Mouse (Mus musculus) hematopoietic stem cell, adult 5-6 weeks (primary cell): ENCODE measurements around the gene C2cd2. TPM values are rescaled to one million over a fixed set of nuclear protein-coding genes. Genes with fewer than 3 reads are reported as not detected.

Source experiments
- ATAC-seq, 2 experiments: fragments of 125-278 bp in 1 of 2; replicated peaks in 1 of 2; 2 replicates each; pipeline ENCODE4 v1.8.0; 2016 to 2017; ENCODE audit warnings: inconsistent platforms in 2 of 2, mild to moderate bottlenecking in 2 of 2, moderate number of reproducible peaks in 2 of 2, low read depth in 1 of 2, moderate TSS enrichment in 1 of 2; ENCODE audit not compliant: low FRiP score in 2 of 2, poor library complexity in 2 of 2, severe bottlenecking in 2 of 2, insufficient read depth in 1 of 2, low TSS enrichment in 1 of 2
- total RNA-seq: library from RNA; stranded (forward); fragments of 172-1452, 232-1000 nt; gene quantifications from 2 replicates; pipeline ENCODE4 v1.2.3, GENCODE M21; 2017

Gene C2cd2
- total RNA-seq, 1 experiment from 2014 or later = 14.0 TPM

GRCm38 (mm10) chr16:97856050-97856449 lies 106.3 kb downstream of the C2cd2 start:
- no peak for ATAC-seq

GRCm38 (mm10) chr16:97851741-97852319 lies 110.6 kb downstream of the C2cd2 start, which contains the start of gene Prdm15:
Prdm15 (minus strand) TSS chr16:97851850.
- peak; percentile 61 to 63; a peak in 3 of 4 replicates for ATAC-seq

- peak; percentile 74 to 76 for ATAC-seq
These were observed 111.2 kb downstream of the C2cd2 start for GRCm38 (mm10) chr16:97851061-97851740.

- peak; percentile 21 to 35; a peak in 3 of 4 replicates for ATAC-seq
These were observed 111.7 kb downstream of the C2cd2 start for GRCm38 (mm10) chr16:97850667-97851060.

- no peak for ATAC-seq
These were observed 113.6 kb downstream of the C2cd2 start for GRCm38 (mm10) chr16:97848832-97849231.

- no peak for ATAC-seq
These were observed 117.1 kb downstream of the C2cd2 start for GRCm38 (mm10) chr16:97844967-97845937.

GRCm38 (mm10) chr16:97832154-97832553 lies 130.2 kb downstream of the C2cd2 start:
- no peak for ATAC-seq

GRCm38 (mm10) chr16:97828207-97828606 lies 134.2 kb downstream of the C2cd2 start:
- ATAC-seq = no peak

GRCm38 (mm10) chr16:97823311-97824007 lies 138.9 kb downstream of the C2cd2 start:
- ATAC-seq = no peak

- no peak for ATAC-seq
These were observed 142.9 kb downstream of the C2cd2 start for GRCm38 (mm10) chr16:97819532-97819931.

- ATAC-seq = no peak
These were observed 145.0 kb downstream of the C2cd2 start for GRCm38 (mm10) chr16:97817414-97817813.

- ATAC-seq = no peak
These were observed 147.1 kb downstream of the C2cd2 start for GRCm38 (mm10) chr16:97815269-97815668.

GRCm38 (mm10) chr16:97814060-97814459 lies 148.3 kb downstream of the C2cd2 start:
- no peak for ATAC-seq

GRCm38 (mm10) chr16:97808881-97809280 lies 153.5 kb downstream of the C2cd2 start:
- ATAC-seq = no peak

GRCm38 (mm10) chr16:97805646-97806045 lies 156.8 kb downstream of the C2cd2 start:
- ATAC-seq = no peak
